Mouse (Mus musculus): Measurements from ENCODE around the gene Zbtb16. TPM values are rescaled to one million over a fixed set of nuclear protein-coding genes. Genes with fewer than 3 reads are reported as not detected.

The Zbtb16 gene
- total RNA-seq (2014; rRNA removed) (11.2 and 13.5 TPM in 2 replicates), polyA plus RNA-seq (2015; fragmentation: Nextera tagmentation; extraction: Ambion mirVana) (5.4 and 6.8 TPM in 2 replicates)

DNA sequence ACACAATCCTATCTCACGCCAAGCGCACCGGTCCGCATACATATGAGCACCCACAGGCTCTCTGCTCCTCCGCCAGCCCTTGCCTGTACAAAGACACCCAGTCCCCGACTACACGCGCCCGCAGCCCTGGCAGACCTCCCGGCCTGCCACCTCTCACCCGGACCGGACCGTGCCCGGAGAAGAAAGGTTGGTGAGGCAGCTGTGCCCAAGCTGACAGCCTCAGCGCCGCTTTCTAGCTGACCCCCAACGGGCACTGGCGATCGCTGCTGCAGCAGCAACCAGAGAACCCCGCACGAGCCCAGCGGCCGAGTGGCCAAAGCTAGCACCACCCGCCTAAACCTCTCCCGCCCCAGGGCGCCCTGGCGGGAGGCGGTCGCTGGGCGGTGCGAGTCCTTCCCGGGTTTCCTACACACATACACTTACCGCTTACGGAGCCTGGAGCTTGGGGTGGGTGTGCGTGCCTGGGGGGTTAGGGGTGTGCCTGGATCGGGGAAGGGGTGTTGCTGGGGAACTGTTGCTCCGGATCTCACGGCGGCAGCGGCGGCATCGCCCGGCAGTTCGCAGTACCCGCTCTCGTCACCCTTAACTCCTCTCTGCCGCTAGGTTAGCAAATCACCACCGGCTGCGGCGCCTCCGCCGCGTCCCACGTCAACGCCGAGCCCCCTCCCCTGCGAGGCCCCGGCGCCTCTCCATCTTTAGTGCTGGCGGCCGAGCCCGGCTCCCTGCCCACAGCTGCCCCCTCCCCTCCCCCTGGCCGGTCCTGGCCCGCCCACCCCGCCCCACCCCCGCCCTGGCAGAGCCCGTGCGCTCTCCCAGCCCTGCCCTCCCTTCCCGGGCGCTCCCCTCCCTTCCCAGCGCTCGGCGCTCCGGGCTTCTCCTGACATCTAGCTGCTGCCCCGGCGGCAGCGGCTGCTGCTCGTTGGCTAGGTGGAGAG lies at the start of gene Zbtb16:
TSS of gene Zbtb16 (minus strand) at position 592 of the 935 bp plus-strand sequence.
- Histone ChIP-seq H3K9me3 (ENCODE audit: low read length) (no peaks in the 10 kb centered on the region), H3K4me2 (ENCODE audit: low read depth, low read length) (peak within 1 kb of the TSS; percentile 100), H3K9ac (replicated peaks; ENCODE audit: low read length) (peak within 1 kb of the TSS; percentile 70), H3K4me1 (ENCODE audit: insufficient read depth, low read length) (0 out of 2 replicates have a peak, but pooled peaks cover 15% of the 10 kb centered on the region), H3K36me3 (ENCODE audit: insufficient read depth, low read length) (no peaks in the 10 kb centered on the region), H3K27ac (peak within 1 kb of the TSS; percentile 68), H3K4me3 (ENCODE audit: low read length) (peak within 1 kb of the TSS; percentile 79), H3K27me3 (ENCODE audit: insufficient read depth, low read length) (0 out of 2 replicates have a peak, but pooled peaks cover 4% of the 10 kb centered on the region)
- ATAC-seq: peak; percentile 92
- DNase-seq (ENCODE audit: low spot score): peak; percentile 92
- TF ChIP-seq CTCF (IDR thresholded peaks at IDR 0.05; ENCODE audit: low read depth): peak; percentile 12; the same call in 1 of the 2 replicates
- WGBS: under 1% methylated on average over 64 of the region's 78 CpGs

DNA sequence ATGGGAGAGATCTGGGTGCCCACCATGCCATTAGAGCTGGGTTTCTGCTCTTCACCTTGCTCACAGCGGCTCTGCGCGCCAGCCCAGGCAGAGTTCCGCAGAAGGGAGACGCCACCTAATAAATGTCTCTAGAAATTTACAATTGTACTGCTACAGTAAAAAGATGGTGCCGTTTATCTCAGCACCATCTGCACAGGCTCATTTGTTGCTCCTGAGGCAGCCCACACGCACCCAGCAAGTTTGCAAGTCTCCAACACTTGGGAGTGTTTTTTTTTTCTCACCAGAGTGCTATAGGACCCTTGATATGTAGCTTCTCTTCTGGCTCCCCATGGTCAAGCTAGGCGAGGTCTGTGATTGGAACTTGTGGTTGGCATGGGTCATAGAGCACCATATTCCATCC lies 36.9 kb upstream of the Zbtb16 start:
- no peaks in the 10 kb centered on the region for H3K36me3 ChIP-seq (ENCODE audit: insufficient read depth, low read length)
- TF ChIP-seq CTCF (IDR thresholded peaks at IDR 0.05; ENCODE audit: low read depth): no peak
- WGBS: 90% methylated on average over 8 of the region's 8 CpGs

DNA sequence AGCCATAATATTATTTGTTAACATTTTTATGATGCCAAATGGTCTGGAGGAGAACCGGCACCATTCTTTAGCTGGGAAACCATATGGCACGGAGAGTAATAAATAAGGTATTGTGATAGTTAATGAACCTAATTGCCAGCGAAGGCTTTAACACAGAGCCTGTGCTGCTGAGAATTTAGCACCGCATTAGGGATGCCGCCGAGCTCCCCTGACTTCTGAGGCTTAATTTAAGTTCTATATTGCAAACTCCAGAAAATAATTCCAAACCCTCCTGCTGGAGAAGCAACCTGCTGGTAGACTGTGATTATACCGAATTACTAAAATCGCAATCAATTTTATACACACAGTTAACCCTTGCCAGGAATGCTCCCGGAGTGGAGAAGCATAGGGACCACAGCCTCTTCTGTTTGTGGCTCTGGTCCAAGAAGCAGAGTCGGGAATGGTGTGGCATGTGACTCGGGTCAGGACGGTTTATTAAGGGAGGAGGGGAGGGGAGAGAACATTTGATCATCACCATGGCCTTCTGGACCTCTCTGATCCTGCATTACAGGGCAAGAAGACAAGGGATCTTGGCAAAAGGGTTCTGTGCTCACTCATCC lies 30.6 kb upstream of the Zbtb16 start:
- WGBS: 31% methylated on average over 12 of the region's 12 CpGs

More for the DNA sequence above, 36.9 kb upstream of the Zbtb16 start:
- Histone ChIP-seq H3K9me3 (ENCODE audit: low read length) (no peaks in the 10 kb centered on the region), H3K4me1 (ENCODE audit: insufficient read depth, low read length) (no peaks in the 10 kb centered on the region), H3K4me3 (ENCODE audit: low read length) (no peak overlapping the region), H3K4me2 (ENCODE audit: low read depth, low read length) (no peak overlapping the region), H3K27me3 (ENCODE audit: insufficient read depth, low read length) (no peaks in the 10 kb centered on the region), H3K9ac (replicated peaks; ENCODE audit: low read length) (no peak overlapping the region), H3K27ac (no peak overlapping the region)
- DNase-seq (ENCODE audit: low spot score) (no peak), ATAC-seq (no peak)

DNA sequence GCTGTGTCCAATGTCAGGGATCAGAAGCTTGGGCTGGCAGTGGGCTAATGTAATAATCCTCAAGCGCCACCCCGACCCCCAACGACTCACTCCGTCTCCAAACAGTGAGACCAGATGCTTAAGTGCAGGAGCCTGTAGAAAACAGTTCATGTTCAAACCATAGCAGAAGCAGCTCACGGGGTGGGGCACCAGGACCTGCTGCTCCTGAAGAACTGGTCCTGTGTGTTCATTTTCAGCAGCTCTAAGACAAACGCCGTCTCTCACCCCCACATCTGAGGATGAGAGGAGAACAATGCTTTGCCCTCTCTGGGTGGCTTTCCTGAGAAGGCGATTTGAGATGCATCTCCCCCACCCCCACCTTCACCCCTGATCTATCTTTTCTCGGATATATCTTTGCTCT lies 29.2 kb upstream of the Zbtb16 start:
- H3K9me3 ChIP-seq (ENCODE audit: low read length): no peaks in the 10 kb centered on the region
- no peak overlapping the region for H3K27ac ChIP-seq
- H3K9ac ChIP-seq (replicated peaks; ENCODE audit: low read length): no peak overlapping the region
- H3K4me1 ChIP-seq (ENCODE audit: insufficient read depth, low read length): no peaks in the 10 kb centered on the region
- 51% methylated on average over 9 of the region's 9 CpGs for WGBS
- no peak overlapping the region for H3K4me2 ChIP-seq (ENCODE audit: low read depth, low read length)
- TF ChIP-seq CTCF (IDR thresholded peaks at IDR 0.05; ENCODE audit: low read depth): no peak
- H3K4me3 ChIP-seq (ENCODE audit: low read length): no peak overlapping the region
- no peaks in the 10 kb centered on the region for H3K27me3 ChIP-seq (ENCODE audit: insufficient read depth, low read length)
- H3K36me3 ChIP-seq (ENCODE audit: insufficient read depth, low read length): no peaks in the 10 kb centered on the region
- no peak for DNase-seq (ENCODE audit: low spot score)
- ATAC-seq: no peak

More for the DNA sequence above, 30.6 kb upstream of the Zbtb16 start:
- DNase-seq (ENCODE audit: low spot score) (peak; percentile 29), ATAC-seq (no peak)
- no peak overlapping the region for H3K4me3 ChIP-seq (ENCODE audit: low read length)
- H3K36me3 ChIP-seq (ENCODE audit: insufficient read depth, low read length): no peaks in the 10 kb centered on the region
- H3K4me2 ChIP-seq (ENCODE audit: low read depth, low read length): no peak overlapping the region
- H3K27ac ChIP-seq: no peak overlapping the region
- no peaks in the 10 kb centered on the region for H3K4me1 ChIP-seq (ENCODE audit: insufficient read depth, low read length)
- no peaks in the 10 kb centered on the region for H3K9me3 ChIP-seq (ENCODE audit: low read length)
- H3K27me3 ChIP-seq (ENCODE audit: insufficient read depth, low read length): no peaks in the 10 kb centered on the region
- TF ChIP-seq CTCF (IDR thresholded peaks at IDR 0.05; ENCODE audit: low read depth): no peak
- no peak overlapping the region for H3K9ac ChIP-seq (replicated peaks; ENCODE audit: low read length)

DNA sequence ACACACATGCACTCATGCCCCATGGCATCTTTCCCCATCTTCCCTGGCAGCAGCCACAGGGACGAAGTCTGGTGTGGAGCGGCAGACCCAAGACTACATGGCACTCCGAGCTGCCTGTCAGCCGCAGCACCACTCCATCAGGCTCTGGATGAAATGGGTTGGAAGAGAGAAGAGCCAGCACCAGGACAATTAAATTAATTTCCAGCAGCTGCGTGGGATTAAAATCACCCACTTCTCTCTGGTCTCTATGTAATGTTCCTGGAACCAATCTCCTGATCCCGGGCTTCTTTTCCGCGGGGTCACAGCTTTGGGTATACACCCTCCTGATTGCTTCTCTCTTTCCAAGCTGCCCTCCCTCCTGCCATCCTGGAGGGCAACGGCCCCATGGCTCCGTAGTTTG lies 25.5 kb upstream of the Zbtb16 start:
- Histone ChIP-seq H3K27ac (no peak overlapping the region), H3K27me3 (ENCODE audit: insufficient read depth, low read length) (no peaks in the 10 kb centered on the region), H3K9me3 (ENCODE audit: low read length) (no peaks in the 10 kb centered on the region)

DNA sequence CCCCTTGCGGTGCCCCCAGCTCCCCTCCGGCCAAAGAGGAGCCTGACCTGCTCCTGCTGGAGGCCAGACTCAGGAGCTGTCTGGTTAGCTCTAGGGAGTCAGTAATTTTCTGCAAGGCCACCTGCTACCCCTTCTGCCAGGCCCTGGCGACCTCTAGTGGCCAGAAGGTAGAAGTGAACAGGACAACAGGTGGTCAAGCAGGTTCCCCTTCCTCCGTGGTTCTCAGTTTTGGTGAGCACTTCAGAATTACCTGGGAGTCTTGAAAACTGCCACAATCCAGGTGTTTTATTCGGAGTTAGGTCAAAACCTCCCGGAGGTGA lies 24.5 kb upstream of the Zbtb16 start:
- Histone ChIP-seq H3K4me1 (ENCODE audit: insufficient read depth, low read length) (no peaks in the 10 kb centered on the region), H3K9ac (replicated peaks; ENCODE audit: low read length) (no peak overlapping the region), H3K27me3 (ENCODE audit: insufficient read depth, low read length) (no peaks in the 10 kb centered on the region), H3K36me3 (ENCODE audit: insufficient read depth, low read length) (no peaks in the 10 kb centered on the region), H3K27ac (no peak overlapping the region), H3K4me3 (ENCODE audit: low read length) (no peak overlapping the region), H3K4me2 (ENCODE audit: low read depth, low read length) (no peak overlapping the region), H3K9me3 (ENCODE audit: low read length) (no peaks in the 10 kb centered on the region)
- WGBS: 4% methylated on average over 6 of the region's 6 CpGs
- peak; percentile 96 for TF ChIP-seq CTCF (IDR thresholded peaks at IDR 0.05; ENCODE audit: low read depth)
- DNase-seq (ENCODE audit: low spot score) (peak; percentile 75), ATAC-seq (peak; percentile 81)

More for the DNA sequence above, 25.5 kb upstream of the Zbtb16 start:
- 82% methylated on average over 10 of the region's 10 CpGs for WGBS
- Histone ChIP-seq H3K4me3 (ENCODE audit: low read length) (no peak overlapping the region), H3K36me3 (ENCODE audit: insufficient read depth, low read length) (no peaks in the 10 kb centered on the region), H3K4me1 (ENCODE audit: insufficient read depth, low read length) (no peaks in the 10 kb centered on the region), H3K4me2 (ENCODE audit: low read depth, low read length) (no peak overlapping the region), H3K9ac (replicated peaks; ENCODE audit: low read length) (no peak overlapping the region)
- no peak for TF ChIP-seq CTCF (IDR thresholded peaks at IDR 0.05; ENCODE audit: low read depth)
- ATAC-seq: no peak
- DNase-seq (ENCODE audit: low spot score): no peak

Data from hindbrain, postnatal 0 days (tissue).